Mouse (Mus musculus) left cerebral cortex, adult 8-10 months (tissue): ENCODE measurements around the gene Sfpq. TPM values are rescaled to one million over a fixed set of nuclear protein-coding genes. Genes with fewer than 3 reads are reported as not detected.

Source experiments
- DNase-seq, 2 experiments: peaks; one replicate each; pipeline ENCODE4 v3.0.0; 2022; ENCODE audit warnings: low spot score in 2 of 2
- total RNA-seq, 4 experiments: library from RNA; stranded (reverse); gene quantifications; 2 replicates each; pipeline ENCODE4 v1.2.4; 2022

Gene Sfpq
- total RNA-seq, 4 experiments from 2014 or later, result 156 to 207 (median 198) TPM

DNA sequence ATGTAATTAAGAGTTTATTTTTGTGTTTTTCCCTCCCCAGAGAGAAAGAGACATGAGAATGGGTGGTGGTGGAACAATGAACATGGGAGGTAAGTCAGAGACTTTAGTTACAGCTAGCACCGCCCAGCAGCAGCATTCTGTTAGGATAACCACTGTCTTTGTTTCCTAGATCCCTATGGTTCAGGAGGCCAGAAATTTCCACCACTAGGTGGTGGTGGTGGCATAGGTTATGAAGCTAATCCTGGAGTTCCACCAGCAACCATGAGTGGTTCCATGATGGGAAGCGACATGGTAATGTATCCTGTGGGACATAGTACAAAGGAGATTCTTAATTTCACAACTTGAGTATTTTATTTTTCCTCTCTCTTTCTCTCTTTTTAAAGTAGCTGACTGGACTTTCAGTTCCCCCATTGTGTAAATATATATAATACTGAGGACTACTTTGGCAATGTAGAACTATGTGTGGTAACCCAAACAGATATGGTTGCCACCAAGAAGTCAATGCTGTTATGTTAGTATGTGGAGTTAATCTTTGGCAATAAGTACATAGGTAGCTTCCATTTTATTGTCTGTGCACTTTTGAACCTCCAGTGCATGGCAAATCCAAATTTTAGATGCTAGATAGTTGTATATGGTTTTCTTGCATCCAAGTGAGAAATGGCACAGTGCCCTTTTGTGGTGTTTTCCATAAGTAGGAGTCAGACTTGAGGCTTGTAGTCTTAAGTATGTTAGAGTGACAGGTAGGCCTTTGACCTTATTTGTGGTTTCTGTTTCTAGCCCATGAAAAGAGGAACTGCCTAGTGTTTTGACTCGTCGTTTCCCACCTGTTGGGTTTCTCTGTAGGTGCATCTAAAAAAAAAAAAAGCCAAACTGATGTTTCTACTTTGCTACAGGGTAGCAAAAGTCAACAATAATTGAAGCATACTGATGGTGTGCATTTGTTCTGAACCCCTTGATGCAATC is 6.4 kb downstream of the Sfpq start:
- no peak for DNase-seq

DNA sequence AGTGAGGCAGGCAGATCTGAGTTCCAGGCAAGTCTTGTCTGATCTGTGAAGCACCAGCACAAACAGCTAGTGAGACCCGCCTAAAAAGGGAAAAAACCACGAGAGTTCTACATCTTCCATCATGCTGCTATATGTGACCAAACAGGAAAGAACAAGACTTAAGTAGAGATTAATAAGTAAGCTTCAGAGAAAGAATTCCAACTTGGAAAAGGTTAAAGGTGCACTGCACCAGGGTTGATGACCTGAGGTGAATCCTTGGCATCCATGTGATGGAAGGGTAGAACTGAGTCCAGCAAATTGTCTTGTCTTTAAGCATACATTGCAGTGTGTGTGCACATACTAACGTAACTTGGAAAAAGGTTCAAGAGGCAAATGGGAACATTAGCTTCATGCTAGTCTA is 16.0 kb downstream of the Sfpq start:
- DNase-seq, result no peak

DNA sequence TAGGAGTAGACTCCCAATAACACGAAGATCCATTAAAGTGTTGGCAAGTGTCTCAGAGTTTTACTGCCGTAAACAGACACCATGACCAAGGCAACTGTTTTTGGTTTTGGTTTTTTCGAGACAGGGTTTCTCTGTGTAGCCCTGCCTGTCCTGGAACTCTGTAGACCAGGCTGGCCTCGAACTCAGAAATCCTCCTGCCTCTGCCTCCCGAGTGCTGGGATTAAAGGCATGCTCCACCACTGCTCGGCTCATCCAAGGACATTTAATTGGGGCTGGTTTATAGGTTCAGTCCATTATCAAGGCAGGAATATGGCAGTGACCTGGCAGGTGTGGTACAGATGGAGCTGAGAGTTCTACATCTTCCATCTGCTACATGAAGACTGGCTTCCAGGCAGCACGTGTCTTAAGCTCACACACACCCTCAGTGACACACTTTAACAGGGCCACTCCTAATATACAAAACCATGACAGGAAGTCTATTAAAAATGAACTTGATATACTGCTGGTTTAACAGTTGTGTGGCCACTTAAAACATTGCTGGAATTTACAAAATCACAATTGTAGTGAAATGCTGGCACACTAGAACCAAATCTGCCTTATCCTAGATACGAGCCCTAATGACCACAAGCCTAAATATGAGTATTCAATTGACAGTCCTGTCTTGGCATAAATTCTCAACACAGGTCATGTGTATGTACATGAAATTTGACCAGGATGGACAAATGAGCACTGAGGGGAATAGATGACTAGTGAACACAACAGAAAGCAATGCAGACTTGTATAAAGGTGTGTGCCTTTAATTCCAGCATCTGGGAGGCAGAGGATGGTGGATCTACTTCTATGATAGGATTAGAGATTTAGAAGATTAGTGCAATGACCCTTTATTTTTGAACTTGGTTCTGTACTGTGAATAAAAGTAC is 17.0 kb downstream of the Sfpq start:
- DNase-seq, result no peak

DNA sequence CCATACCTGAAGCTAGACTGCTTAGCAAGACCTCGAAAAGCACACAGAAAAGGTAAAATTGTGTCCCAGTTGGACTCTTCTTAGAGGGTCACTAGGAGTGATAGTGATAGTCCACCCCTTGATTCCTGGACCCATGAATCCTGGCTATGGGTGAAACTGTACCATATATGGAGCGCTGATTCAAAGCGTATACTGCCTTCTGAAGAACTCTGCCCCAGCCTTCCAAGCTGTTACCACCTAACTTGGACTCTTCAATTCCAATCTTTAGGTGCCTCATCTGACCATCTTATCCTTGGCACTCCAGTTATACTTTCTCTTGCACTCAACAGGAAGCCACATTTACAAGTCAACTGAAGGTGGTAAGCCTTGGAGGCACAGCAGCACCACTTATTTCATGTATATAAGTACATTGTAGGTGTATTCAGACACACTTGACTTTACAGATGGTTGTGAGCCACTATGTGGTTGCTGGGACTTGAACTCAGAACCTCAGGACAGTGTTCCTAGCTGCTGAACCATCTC is 17.8 kb downstream of the Sfpq start:
- DNase-seq, result no peak

DNA sequence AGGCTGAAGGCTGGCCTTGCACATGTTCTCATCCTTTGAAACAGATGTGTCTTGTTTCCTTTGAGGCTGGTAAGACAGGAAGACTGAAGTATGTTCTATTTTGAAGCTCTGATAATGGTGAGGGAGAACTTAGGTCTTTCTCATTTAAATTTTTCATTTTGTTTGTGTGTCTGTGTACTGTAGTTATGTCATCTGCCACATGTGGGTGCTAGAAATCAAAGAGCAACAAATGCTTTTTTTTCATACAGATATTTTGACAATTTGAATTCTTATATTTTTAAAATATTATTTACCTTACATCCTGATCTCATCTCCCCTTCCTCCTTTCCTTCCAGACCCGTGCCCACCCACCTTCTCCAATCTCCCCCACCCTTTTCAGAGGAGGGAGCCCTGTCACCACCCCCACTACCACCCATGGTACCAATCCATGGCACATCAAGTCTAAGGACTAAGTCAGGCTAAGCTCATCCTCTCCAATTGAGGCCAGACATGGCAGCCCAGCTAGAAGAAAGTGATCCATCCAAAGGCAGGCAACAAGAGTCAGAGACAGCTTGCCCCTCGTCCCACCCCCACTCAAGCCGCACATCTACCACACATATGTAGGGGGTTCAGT is 18.9 kb downstream of the Sfpq start:
- no peak for DNase-seq

DNA sequence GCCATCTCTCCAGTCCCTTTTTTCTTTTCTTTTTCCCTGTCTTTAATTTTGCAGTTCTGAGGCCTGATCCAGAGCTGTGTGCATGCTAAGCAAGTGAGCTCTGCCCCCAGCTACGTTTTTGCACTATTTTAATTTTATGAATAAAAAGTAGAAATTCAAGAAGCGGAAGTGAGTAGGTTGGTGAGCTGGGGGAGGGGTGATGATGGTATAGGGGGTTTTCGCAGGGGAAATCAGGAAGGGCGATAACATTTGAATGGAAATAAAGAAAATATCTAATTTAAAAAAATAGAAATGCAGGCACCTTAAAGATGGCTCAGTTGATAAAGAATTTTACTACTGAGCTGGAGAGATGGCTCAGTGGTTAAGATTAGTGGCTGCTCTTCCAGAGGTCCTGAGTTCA is 22.4 kb downstream of the Sfpq start:
- DNase-seq, result no peak

DNA sequence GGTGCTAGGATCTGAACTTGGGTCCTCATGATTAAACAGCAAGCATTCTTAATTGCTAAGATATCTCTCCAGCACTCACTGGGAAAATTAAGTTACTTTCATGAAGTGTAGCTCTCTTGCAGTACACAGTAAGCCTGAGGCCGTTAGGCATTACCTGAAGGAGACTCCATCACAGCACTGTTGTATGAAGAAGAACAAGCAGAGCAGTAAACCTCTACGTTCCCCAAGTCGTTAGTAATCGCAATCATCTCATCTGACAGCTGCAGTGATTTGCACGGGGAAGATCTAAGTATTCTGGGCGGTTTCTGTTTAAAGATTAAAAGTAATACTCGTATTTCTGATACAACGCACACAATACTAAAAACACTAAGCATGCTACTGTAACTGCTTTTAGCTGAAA is 30.0 kb downstream of the Sfpq start:
- no peak for DNase-seq

DNA sequence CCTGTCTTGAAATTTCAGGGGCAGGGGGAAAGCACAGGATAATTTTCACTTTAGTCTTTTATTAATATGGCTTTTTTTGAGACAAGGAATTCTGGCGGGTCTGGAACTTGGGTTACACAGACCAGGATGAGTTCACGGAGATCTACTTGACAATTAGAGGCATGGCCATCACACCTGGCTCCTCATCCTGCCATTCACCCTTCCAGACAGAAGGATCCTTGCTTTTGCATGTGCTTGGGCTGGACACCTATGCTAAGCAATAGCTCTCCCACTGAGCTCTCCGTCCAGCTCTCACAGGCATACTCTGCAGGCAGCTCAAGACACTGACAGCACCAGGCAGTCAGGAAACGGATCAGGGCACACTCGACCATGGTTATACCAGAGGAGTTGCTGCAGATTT is 31.9 kb downstream of the Sfpq start:
- DNase-seq, result no peak

DNA sequence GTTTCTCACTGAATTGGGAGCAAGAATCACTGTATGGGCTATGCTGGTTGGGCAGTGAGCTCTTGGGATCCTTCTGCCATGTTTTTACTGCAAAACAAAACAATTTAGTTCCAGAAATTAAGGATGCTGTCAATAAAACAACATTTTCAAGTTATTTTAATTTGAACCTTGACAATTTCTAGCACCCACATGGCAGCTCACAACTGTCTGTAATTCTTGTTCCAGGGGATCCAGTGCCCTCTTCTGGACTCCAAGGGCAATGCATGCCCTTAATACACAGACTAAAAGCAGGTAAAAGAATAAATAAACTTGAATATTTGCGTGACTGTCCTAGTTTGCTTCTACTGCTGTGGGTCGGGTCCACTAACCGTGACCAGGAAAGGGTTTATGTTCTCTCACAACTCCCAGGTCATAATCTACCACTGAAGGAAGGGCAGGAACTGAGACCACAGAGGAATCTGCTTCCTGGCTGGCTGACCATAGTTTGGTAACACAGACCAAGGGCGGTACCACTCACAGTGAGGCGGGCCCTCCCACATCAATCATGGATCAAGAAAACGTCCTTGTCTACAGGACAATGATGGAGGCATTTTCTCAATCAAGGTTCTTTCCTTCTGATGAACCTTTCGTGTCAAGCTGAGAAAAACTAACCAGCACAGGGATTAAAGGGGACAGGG is 33.5 kb downstream of the Sfpq start:
- DNase-seq, result no peak

DNA sequence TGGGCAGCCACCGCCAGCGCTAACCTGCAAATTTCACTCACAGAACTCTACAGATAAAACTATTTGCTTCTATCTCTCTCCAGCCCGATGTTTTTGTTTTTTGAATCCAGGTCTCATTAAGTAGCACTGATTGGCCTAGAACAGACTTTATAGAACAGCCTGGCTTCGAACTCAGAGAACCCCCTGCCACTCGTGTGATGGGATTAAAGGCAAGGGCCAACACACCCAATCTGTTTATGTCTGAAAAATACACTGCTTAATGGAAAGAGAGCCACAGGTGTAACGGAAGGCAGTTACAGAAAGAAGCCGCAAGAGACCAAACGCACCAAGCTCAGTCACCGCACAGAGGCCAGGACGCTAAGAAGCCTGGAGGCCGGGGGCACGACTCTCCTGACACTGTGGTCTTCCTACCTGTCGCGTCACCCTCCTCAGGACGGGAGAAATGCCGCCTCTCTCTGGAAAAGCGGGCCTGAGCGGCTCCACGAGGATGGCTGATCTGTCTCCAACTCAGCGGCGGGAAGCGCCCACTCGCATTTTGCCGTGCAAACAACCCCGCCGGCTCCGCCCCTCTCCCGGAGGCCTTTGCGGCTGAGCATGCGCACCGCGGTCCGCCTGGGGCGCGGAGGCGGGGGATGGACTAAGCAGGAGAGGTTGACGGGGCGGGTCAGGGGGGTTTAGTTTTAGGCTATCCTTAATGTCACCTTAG is 39.6 kb downstream of the Sfpq start, which contains the start of gene Zmym1:
Gene Zmym1, minus strand, starts transcription at position 568 of the 706 bp plus-strand sequence.
- DNase-seq, result peak; percentile 81 to 83

DNA sequence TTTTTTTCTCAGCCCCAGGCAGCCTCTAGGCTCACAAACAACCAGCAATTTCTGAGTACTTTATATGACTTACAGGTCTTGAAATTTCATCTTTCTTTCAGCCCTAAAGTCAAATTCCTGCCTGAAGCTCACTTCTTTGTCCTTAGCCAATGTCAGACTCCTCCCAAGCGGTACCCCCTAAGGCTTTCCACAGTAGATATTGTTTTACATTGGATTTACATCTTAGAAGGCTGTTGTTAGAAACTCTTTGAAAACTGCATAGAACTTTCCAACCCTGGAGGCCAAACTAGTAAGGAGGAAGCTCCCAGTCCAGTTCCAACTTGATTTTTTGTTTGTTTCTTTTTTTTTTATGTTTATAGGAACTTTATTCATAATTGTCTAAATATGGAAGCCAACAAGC is 42.9 kb downstream of the Sfpq start:
- no peak for DNase-seq

DNA sequence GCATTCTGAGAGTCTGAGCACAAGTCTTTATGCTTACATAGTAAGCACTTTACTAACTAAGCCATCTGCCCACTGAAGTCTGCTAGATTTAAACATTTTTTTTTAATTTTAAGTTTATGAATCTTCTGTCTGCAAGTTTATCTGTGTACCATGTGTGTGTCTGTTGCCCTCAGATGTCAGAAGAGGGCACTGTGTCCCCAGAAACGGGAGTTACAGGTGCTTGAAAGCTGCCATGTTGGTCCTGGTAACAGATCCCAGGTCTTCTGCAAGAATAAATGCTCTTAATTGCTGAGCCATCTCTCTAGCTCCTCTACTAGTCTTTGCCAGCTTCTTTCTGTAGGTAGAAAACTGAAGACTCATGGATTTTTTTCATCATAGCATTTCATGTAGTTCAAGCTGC is 53.8 kb downstream of the Sfpq start:
- no peak for DNase-seq

DNA sequence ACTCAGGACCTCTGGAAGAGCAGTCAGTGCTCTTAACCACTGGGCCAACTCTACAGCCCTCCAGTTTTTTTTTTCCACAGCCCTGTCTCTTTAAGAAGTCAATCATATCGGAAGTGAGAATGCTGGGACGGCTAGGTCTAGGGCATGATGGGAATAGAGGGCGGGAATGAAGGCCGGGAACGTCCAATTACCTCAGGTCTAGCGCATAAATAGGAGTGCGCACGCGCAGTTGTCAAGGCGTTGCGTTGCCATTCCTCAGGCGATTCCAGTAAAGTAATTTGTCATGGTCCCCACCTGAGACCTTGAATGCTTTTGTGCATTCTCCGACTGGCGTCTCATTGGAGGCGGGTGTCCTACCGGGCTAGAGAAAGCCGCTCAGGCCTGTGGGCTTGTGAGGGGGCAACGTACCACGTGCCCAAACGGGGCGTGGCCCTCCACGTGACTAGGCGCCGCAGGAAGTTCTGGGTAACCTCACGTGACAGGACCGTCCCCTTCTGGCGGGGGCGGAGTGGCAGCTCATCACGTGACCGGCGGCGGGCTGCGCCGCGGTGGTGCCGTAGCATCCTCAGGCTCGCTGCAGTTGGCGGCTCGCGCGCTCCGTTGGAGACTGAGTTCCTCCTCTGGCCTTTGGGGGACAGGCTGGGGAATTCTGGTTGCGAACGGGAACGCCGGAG is 55.9 kb downstream of the Sfpq start, which contains the start of gene Zmym6:
Gene Zmym6, plus strand, starts transcription at position 509 of the 674 bp plus-strand sequence.
- peak; percentile 93 to 97 for DNase-seq

DNA sequence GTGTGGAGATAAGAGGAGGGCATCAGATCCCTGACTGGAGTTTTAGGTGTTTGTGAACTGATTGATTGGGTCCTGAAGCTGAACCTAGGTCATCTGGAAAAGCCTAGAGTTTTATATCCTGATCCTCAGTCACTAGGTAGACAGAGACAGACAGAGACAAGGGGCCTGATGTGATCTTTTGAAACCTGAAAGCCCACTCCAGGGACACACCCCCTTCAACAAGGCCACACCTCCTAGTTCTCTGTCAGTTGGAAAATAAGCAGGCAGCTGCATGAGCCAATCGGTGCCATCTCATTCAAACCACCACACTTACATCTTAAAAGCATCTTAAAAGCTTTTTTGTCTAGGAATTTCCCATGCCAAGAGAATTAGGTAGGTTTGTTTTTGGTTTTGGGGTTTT is 59.7 kb downstream of the Sfpq start:
- no peak for DNase-seq

DNA sequence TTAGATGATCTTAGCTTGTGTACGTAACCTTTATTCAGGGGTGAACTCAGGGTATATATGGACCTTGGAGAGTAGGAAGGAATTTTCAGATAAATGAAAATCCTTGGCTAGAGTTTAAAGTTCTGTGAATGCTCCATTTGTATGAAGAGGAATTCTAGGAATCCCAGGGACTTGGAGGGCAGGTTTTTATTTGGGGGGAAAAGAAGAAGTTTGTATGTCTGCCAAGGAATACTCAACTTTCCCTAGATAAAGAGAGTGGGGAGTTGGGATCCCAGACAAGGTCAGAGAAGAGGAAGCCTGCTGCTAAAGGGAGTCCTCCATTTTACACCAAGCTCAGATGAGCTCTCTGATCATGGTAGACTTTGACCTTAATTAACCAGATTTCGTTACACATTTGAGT is 62.0 kb downstream of the Sfpq start:
- no peak for DNase-seq

DNA sequence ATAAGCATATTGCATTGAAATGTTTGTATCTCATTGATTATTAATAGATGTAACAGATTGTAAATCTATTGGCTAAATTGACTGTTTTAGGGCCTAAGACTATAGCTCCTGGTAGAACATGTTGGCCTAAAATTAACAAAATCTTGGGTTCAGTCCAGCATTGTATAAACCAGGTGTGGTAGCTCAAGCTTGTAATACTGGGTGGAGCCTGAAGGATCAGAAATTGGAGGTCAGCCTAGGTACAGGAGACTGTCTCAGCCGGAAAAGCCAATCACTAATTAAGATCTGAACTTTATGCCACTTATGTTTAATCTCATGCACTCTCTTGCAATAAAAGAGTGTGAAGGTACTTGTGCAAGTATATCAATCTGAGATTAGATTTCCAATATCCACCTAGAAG is 64.6 kb downstream of the Sfpq start:
- no peak for DNase-seq
